Mouse (Mus musculus) adrenal gland (tissue): Measurements from ENCODE around the gene Calcrl.

Source experiments
- intact Hi-C: fragments of 180-260 bp; cut with DNase I; formaldehyde crosslinking; loops from one replicate; pipeline ENCODE4 v1.15.1; 2025

Calcrl gene

DNA sequence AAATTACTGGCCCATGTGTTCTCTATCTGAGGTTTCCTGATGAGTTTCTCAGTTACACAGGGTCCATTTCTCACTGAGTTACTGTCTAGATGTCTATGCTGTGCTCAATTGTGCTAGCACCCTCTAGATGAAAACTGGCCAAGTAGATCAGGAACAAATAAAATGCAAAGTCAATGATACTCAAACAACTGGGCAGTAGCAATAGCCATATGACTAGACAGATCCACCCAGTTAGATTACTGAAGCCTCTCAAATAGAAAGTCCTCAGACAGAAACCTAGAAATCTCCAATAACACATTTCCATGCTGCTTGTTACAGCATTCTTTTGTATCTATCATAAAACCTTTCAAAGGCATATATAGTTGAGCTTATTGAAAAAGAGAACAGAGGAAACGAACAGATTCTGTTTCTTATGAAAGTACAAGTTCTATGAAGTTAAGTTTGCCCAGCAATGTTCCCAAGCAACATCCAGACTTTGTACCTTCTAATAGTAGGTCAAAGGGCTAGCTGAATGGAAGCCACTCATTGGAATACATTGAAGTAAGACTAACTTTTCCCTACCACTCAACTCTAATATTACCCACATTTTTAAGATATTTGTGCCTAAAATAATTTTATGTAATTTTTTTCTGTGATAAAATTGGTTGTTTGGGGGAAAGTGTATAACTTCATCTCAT, 87.3 kb downstream of the Calcrl start:
- intact Hi-C loops, result no loop called here

DNA sequence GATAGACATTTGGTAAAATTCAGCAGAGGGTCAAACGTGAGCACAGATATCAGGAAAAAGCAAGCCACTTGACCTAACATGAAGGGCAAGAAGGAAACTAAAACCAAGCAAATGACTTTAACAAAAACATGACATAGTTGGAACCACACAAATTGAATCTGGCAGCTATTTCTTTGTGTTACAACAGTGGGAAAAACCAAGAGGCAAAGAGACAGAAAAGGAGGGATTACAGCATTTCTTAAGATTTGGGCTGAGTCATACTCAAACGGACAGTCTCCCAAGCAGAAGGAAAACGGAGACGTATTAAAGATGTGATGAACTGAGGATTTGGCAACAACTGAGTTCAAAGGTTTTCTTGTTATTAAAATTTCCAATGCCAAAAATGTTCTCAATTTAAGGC, 88.9 kb downstream of the Calcrl start:
- intact Hi-C loops, result no loop called here

DNA sequence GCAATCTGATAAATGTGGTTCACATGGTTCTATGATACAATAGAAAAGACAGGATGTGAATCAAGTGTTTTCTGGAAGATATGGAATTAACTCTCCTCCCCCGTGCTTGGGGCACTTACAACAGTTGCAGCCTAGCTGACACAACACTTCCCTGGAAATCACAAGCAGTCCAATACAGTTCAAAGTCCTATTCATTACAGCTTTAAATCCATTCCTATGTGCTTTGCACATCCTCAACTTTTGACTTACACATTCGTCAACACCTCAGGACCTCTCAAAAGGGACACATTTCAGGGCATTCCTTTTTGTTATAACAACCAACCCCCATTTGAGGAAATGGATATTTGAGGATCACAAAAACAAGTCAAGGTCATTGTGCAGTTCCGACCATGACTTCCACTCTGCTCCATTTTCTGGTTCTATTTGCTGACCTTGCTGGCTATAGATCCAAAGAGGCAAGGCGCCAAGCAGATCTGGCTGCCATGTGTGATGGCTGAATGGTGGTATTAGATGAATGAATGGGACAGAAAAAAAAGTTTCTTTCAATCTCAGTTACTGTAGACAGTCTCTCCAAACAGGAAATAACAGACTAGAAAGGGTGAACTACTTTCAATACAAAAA, 108.9 kb downstream of the Calcrl start:
- intact Hi-C loops, result no loop called here

DNA sequence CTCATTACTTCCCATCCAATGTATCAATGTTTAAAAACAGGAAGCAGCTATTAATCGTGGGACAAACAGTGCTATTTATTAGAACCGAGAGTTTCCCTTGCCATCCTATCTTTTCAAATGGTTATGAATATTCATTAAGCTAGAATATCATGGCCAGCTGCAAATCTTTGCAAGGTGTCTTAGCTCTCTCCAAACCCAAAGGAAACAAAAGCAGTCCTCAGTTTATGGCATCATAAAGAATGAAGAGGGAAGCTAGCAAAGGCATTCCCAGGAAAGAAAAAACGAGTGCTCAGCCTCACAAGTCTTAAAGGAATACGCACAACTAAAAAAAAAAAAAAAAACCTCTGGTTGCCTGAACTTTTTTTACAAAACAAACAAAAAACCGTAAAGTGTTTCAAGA, 128.7 kb downstream of the Calcrl start:
- intact Hi-C loops, result loop anchor here (10.0 kb wide), 1 partner anchor 128 kb away; the partner anchor contains the start of gene Calcrl

DNA sequence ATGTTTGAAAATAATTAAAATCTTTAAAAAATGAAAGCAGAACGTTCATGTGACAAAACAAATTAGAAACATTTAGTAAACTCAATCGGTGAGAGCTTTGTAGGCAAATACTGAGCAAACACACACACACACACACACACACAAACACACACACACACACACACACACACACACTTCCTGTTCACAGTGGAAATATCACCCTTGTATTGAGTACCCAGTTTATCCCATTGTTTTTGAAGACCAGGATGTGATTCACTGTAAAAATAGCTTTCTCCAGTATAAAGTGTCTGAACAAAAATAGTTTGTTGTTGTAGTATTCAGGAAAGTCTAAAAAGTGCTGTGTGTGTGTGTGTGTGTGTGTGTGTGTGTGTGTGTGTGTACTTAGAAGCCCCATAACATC, 130.1 kb downstream of the Calcrl start:
- intact Hi-C loops, result loop anchor here (10.0 kb wide), 1 partner anchor 130 kb away; the partner anchor contains the start of gene Calcrl

DNA sequence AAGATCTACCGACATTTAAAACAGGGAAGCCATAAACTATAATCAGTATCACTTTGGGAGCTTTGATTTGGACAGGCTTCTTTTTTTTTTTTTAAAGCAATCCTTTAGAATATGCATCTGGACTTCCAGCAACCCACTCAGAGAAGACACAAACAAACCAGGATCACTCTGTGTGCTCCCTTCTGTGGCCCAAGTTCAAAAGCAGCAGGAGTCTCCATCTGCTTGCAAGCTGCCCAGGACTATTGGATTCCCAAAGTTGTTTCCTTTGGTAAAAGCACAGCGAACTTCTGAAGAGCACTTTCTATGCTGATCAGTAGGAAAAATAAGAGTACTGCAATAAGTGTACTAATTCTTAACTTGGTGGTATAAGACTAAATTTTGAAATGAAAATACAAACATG, 130.6 kb downstream of the Calcrl start:
- intact Hi-C loops, result loop anchor here (10.0 kb wide), 1 partner anchor 130 kb away; the partner anchor contains the start of gene Calcrl

DNA sequence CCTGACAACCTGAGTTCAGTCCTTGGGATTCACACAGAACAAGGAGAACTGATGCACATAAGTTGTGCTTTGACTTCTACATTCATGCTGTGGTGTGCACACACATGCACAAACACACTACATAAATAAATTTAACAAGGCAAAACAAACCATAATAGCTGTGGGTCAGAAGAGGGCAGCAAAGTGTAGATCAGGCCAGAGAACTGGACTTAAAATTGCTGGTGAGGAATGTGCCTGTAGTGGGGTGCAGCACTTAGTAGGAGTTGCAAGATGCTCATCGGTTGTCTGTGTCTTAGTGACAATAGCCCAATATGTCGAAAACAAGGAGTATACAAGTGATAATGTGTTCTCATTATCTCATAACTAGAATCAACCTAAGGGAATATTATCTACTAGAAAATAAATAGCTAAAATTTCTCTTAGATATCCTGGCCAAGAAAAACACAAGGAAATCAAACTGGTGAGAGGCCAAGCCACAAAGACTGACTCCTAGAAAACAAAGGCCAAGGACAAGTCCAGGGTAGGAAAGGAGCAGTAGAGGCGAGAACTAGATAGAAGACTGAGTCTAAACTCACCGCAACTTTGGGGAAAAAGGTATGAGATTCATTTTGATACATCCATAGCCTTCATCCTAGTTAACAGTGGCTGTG, 132.7 kb downstream of the Calcrl start:
- intact Hi-C loops, result loop anchor here (10.0 kb wide), 1 partner anchor 132 kb away; the partner anchor contains the start of gene Calcrl

DNA sequence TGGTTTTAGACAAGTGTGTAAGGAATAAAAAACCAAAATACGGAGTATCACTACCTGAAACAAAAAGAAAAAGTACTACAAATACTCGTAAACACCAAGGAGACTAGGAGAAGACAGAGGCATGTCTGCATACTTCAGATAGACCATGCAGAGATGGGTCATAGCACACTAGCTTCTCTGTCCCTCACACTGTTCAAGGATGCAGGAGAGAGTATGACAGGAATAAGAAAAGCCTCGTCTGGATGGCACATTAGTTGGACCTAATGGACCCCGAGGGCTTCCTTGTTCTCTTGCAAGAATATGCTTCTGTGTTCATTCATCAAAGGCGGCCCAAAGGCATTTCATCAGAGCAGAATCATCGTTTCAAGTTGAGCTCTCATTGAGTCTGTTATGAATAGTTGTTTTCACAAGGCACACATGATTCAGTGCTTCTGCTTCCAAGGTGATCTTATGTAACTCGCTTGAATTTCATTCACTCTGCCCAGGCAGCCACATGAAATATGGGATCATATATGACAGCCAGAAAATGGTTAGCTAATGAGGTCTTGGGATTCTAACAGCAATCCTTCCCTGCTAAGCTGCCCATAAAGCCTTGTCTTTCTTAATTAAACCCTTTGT, 136.2 kb downstream of the Calcrl start:
- intact Hi-C loops, result no loop called here
